Mouse (Mus musculus) bone marrow macrophage, adult 2 months (primary cell): Measurements from ENCODE around the gene Adamtsl4.

Experiments
- CTCF ChIP-seq: IDR thresholded peaks from 2 replicates; pipeline ENCODE4 v1.5.1; 2012; ENCODE audit warnings: low read depth, mild to moderate bottlenecking, low read length, moderate library complexity
- POLR2A ChIP-seq: IDR thresholded peaks from 2 replicates; pipeline ENCODE4 v1.6.1; 2012; ENCODE audit warnings: mild to moderate bottlenecking, low read depth, low read length, borderline replicate concordance

- TF ChIP-seq CTCF (no peak), POLR2A (no peak)
Measured at GRCm38 (mm10) chr3:95722386-95722785, 34.7 kb upstream of the Adamtsl4 start.
